Mouse (Mus musculus) large intestine, adult 2 months (tissue): ENCODE measurements around the gene Slc22a12. TPM values are rescaled to one million over a fixed set of nuclear protein-coding genes. Genes with fewer than 3 reads are reported as not detected.

Experiments
- DNase-seq: peaks from one replicate; pipeline ENCODE4 v3.0.0-alpha.2; 2012; ENCODE audit warnings: low read depth, low spot score
- WGBS: fragments of 180-500 bp; shearing (Covaris S2); methylation state at CpG from one replicate; pipeline ENCODE4 v1.1.7; 2018; 5-methylcytosine and 5-hydroxymethylcytosine counted together
- polyA plus RNA-seq: library from polyadenylated mRNA; depleted of rRNA; stranded (reverse); fragments of >200 nt; gene quantifications from 2 replicates; pipeline ENCODE4 v1.2.3, GENCODE M21; 2012; rRNA removed

Gene Slc22a12
- polyA plus RNA-seq = 0.15 TPM in 1 of 2 replicates, not detected in the other

GRCm38 (mm10) chr19:6542367-6543034, at the start of gene Slc22a12:
TSS of gene Slc22a12 (minus strand) at chr19:6543032.
- WGBS = 74% methylated on average over 16 of the region's 16 CpGs
- no peak for DNase-seq

GRCm38 (mm10) chr19:6572001-6572400, 29.2 kb upstream of the Slc22a12 start:
- 24% methylated on average over 4 of the region's 4 CpGs for WGBS
- no peak for DNase-seq

DNA sequence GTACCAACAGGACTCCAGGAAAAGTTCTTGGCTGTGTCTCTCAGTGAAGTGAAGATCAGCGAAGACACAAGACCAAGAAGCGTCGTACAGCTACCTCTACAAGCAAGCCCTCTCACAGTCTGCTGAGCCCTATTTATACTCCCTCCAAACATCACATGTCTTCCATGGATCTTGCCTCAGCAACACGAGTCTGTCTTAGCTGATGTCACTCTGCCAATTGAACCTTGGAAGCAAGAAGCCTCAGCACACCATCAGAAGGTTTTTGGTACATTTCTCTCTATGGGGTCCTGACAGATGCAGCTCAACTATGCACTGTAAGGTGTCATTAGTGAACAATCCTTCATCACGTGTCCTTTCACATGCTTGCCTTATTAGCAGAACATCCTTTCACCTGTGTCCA, 28.6 kb upstream of the Slc22a12 start:
- 75% methylated on average over 5 of the region's 5 CpGs for WGBS
- no peak for DNase-seq

DNA sequence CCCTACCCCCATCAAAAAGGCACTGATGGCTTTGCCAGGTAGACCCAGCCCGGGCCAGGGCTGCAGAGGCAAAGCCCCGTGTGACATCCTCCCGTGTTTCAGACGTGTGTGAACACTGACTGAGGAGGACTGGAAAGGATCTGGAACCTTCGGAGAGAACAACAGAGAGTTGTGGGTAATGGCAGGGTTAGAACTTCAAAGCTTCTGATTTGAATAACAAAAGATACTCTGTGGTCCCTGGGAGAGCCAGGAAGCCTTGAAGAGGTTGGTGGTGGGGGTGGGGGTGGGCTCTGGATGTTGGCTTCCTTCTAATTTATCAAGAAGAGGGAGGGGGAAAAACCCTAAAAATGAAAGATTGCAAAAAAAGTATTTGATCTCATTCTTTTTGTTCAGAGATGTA, 26.7 kb upstream of the Slc22a12 start:
- DNase-seq = no peak
- 50% methylated on average over 5 of the region's 5 CpGs for WGBS

GRCm38 (mm10) chr19:6569021-6569420, 26.2 kb upstream of the Slc22a12 start:
- DNase-seq = no peak
- 88% methylated on average over 5 of the region's 5 CpGs for WGBS

- 87% methylated on average over 2 of the region's 2 CpGs for WGBS
- DNase-seq = no peak
Measured at GRCm38 (mm10) chr19:6566450-6566849, 23.6 kb upstream of the Slc22a12 start.

GRCm38 (mm10) chr19:6565136-6565535, 22.3 kb upstream of the Slc22a12 start:
- DNase-seq = no peak
- WGBS = 85% methylated on average over 6 of the region's 6 CpGs

DNA sequence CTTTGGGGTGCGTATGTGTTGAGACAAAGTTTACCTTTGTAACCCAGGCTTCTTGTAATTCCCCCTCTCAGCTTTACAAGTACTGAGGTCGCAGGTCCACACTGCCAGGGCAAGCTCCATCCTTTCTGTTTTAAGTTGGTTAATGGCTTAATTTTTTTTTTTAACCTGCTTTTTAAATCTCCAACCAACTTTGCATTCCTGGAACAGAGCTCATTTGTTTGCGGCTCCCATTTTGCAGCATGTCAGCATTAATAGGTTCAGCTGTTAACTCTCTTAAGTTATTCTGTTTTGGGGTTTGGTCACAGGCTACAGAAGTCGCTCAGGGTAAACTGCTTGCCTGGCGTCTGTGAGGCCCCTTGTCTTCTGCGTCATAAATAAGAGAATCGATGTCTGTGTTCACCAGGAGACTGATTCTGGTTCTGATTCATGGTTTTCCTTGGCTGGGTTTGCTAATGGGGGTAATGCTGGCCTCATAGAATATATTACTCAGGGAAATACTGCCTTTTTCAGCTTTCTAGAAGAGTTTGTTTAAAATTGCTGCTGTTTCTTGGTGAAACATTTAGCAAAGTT, 17.5 kb upstream of the Slc22a12 start:
- DNase-seq = no peak
- 60% methylated on average over 7 of the region's 7 CpGs for WGBS

DNA sequence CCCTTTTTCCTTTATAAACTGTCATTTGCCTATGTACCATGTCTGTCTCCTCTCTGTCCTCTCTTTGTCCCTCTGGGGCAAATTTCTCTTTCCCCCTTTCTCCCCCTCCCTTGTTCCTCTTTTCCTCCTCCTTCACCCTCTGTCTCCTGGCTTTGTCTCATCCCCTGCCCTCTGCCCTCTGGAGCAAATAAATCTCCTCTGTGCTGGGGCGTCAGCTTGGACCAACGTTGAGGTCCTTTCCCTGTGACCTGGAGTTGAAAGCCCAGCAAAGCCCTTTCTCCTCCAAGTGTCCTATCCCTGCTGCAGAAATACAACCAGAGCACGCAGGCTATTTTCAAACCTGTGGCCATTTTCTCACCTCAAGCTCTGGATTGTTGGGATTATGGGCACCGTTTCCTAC, 16.7 kb upstream of the Slc22a12 start:
- DNase-seq = no peak
- WGBS = 59% methylated on average over 4 of the region's 4 CpGs

DNA sequence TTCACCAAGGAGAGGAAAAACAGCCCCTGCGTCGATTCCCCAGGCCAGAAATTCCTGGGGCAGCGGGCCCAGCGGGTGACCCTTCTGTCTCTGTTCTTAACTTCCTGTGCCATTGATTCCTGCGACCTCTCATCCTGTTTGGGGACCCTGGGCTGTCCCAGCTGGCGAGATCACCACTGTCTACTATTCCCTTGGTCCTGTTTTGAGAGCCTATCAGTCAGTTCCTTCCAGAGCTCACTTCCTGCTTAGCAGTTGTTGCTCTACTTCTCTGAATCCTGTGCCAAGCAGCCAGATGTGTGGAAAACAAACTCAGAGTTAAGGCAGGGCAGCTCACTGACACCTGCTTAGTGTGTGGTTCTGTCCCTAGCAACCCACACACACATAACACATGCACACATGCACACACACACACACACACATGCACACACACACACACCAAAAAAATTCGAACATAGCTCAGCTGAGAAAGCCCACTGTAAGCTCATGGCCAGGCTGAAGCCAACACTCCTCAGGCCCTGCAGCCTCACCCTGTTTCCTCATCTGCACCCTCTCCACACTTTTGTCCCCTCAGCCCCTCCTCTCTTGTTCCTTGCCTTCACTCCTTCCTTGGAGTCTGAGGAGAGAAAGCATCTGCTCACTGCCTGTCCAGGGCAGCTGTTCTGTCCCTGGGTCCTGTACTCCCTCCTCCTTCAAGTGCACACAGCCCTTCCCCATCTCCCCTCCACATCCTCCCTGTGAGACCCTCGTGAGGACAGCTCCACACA, 11.2 kb upstream of the Slc22a12 start:
- WGBS = 44% methylated on average over 8 of the region's 8 CpGs
- no peak for DNase-seq

- 78% methylated on average over 5 of the region's 5 CpGs for WGBS
- no peak for DNase-seq
Measured at GRCm38 (mm10) chr19:6553174-6553573, 10.3 kb upstream of the Slc22a12 start.

GRCm38 (mm10) chr19:6552302-6553028, 9.6 kb upstream of the Slc22a12 start:
- DNase-seq = peak; percentile 8
- 72% methylated on average over 3 of the region's 4 CpGs for WGBS

GRCm38 (mm10) chr19:6551215-6551614, 8.4 kb upstream of the Slc22a12 start:
- DNase-seq = no peak

GRCm38 (mm10) chr19:6549566-6549965, 6.7 kb upstream of the Slc22a12 start:
- 83% methylated on average over 11 of the region's 11 CpGs for WGBS
- DNase-seq = no peak

More at GRCm38 (mm10) chr19:6551215-6551614, 8.4 kb upstream of the Slc22a12 start:
- 61% methylated on average over 4 of the region's 4 CpGs for WGBS

DNA sequence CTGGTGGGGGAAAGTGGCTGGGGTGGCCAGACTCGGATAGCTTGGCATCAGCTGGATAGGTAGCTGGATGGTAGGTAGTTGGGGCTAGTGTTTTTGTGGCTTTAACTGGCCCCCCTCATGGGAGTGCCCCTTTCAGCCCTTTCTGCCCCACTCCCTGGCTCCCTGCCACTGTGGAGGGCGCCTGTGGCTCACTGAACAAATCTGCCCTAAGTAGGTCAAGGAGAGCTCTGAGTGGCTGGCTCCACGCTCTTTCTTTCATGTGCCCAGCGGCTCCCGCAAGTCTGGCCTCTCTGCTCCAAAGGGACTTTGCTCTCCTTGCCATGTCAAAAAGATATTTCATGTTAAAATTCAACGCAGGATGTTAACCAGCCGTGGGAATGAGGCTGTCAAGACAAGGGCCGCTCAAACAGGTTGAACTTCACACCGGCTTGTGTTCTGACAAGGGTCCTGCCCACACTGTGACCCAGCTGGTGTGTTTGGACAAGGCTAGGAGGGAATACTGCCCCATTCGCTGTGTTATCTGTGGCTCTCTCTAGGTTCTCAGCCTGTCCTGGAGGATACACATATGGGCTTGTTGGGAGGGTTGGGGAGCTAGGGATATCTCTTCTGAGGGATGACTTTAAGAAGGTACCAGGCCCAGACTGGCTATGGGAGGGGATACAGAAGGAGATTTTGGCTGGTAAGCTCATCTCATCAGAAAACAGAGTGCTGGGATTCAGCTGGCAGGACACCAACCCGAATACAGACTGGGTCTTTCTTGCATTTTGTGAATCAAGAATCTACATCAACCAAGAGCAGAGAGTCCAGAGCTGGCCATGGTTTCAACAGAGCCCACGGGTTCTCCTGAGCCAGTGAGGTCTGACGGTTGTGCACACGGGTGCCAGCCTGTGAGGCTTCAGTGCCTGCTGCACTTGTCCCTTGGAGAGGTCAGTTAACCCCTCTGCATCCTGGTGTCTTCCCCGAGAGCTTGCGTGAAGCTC, 5.9 kb upstream of the Slc22a12 start:
- no peak for DNase-seq
- WGBS = 48% methylated on average over 16 of the region's 16 CpGs

GRCm38 (mm10) chr19:6547801-6548200, 5.0 kb upstream of the Slc22a12 start:
- DNase-seq = no peak
- 81% methylated on average over 5 of the region's 5 CpGs for WGBS

DNA sequence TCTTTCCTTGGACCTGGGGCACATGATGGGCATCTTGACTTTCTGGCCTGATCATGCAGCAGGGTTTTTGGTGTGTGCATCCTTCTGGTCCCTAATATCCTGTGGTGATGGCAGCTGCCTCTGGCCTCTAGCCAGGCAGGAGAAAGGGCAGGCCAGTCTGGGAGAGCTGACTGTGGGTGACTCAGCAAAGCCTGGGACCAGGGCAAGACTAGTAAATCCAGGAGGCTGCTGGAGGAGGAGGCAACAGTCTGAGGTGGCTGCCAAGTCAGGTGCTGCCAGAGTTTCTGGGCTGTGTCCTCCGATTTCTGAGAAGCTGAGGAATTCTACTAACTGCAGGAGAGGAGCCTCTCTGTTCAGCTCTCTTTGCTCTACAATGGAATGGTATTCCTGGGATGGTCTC, 3.3 kb upstream of the Slc22a12 start:
- DNase-seq = no peak
- 13% methylated on average over 1 of the region's 1 CpGs for WGBS

GRCm38 (mm10) chr19:6545481-6545880, 2.6 kb upstream of the Slc22a12 start:
- no peak for DNase-seq
- 88% methylated on average over 5 of the region's 5 CpGs for WGBS

GRCm38 (mm10) chr19:6544712-6545111, 1.9 kb upstream of the Slc22a12 start:
- WGBS = 91% methylated on average over 13 of the region's 13 CpGs
- no peak for DNase-seq
